Mouse (Mus musculus) lung, postnatal 14 days (tissue): ENCODE measurements around the gene Zfp704.
A peak's percentile ranks its signal among the peaks of the same experiment; 100 is the strongest.

Source experiments
- DNase-seq: peaks from one replicate; pipeline ENCODE4 v3.0.0; 2021

The Zfp704 gene

GRCm38 (mm10) chr3:9512199-9512598 is 97.7 kb downstream of the Zfp704 start:
- no peak for DNase-seq

- DNase-seq = no peak
Observed at GRCm38 (mm10) chr3:9505692-9506211, 104.1 kb downstream of the Zfp704 start.

- no peak for DNase-seq
Observed at GRCm38 (mm10) chr3:9504371-9504770, 105.5 kb downstream of the Zfp704 start.

- peak; percentile 89 for DNase-seq
Observed at GRCm38 (mm10) chr3:9500725-9501124, 109.2 kb downstream of the Zfp704 start.

GRCm38 (mm10) chr3:9499994-9500553 is 109.8 kb downstream of the Zfp704 start:
- DNase-seq = no peak

GRCm38 (mm10) chr3:9499489-9499888 is 110.4 kb downstream of the Zfp704 start:
- no peak for DNase-seq

- no peak for DNase-seq
Observed at GRCm38 (mm10) chr3:9497260-9497659, 112.6 kb downstream of the Zfp704 start.

GRCm38 (mm10) chr3:9491766-9492283 is 118.1 kb downstream of the Zfp704 start:
- no peak for DNase-seq

- DNase-seq = no peak
Observed at GRCm38 (mm10) chr3:9487644-9488043, 122.2 kb downstream of the Zfp704 start.

GRCm38 (mm10) chr3:9485506-9485905 is 124.4 kb downstream of the Zfp704 start:
- no peak for DNase-seq

- DNase-seq = no peak
Observed at GRCm38 (mm10) chr3:9481956-9482355, 127.9 kb downstream of the Zfp704 start.

- DNase-seq = peak; percentile 40
Observed at GRCm38 (mm10) chr3:9481358-9481757, 128.5 kb downstream of the Zfp704 start.

GRCm38 (mm10) chr3:9480936-9481335 is 128.9 kb downstream of the Zfp704 start:
- DNase-seq = no peak

GRCm38 (mm10) chr3:9477386-9477785 is 132.5 kb downstream of the Zfp704 start:
- no peak for DNase-seq

- DNase-seq = no peak
Observed at GRCm38 (mm10) chr3:9476336-9476735, 133.5 kb downstream of the Zfp704 start.

GRCm38 (mm10) chr3:9475501-9475900 is 134.4 kb downstream of the Zfp704 start:
- no peak for DNase-seq

GRCm38 (mm10) chr3:9474331-9474730 is 135.6 kb downstream of the Zfp704 start:
- no peak for DNase-seq

GRCm38 (mm10) chr3:9466287-9466686 is 143.6 kb downstream of the Zfp704 start:
- DNase-seq = peak; percentile 76

GRCm38 (mm10) chr3:9465731-9466130 is 144.2 kb downstream of the Zfp704 start:
- no peak for DNase-seq

- peak; percentile 40 for DNase-seq
Observed at GRCm38 (mm10) chr3:9461660-9462059, 148.2 kb downstream of the Zfp704 start.

- DNase-seq = no peak
Observed at GRCm38 (mm10) chr3:9460284-9460683, 149.6 kb downstream of the Zfp704 start.

GRCm38 (mm10) chr3:9456380-9456890 is 153.4 kb downstream of the Zfp704 start:
- no peak for DNase-seq

- no peak for DNase-seq
Observed at GRCm38 (mm10) chr3:9455351-9455750, 154.5 kb downstream of the Zfp704 start.

- no peak for DNase-seq
Observed at GRCm38 (mm10) chr3:9454556-9455330, 155.1 kb downstream of the Zfp704 start.
